Mouse (Mus musculus) forebrain, embryonic 14.5 days (tissue): ENCODE results near the gene Strc. TPM values are rescaled to one million over a fixed set of nuclear protein-coding genes. Genes with fewer than 3 reads are reported as not detected.

Experiments used
- ATAC-seq: fragments of 200-750 bp; cut with Nextera tagmentation; 2 replicates; pipeline ENCODE4 v1.8.0; 2017; ENCODE audit warnings: mild to moderate bottlenecking, moderate library complexity
- DNase-seq: peaks from one replicate; pipeline ENCODE4 v3.0.0-alpha.2; 2015; ENCODE audit warnings: low spot score
- H3K27ac ChIP-seq: fragments of 300-500 bp; sonication (generic); 2 replicates; pipeline ENCODE4 v1.5.1; 2014; ENCODE audit warnings: low read depth, mild to moderate bottlenecking, control low read depth, low read length, moderate library complexity
- H3K27me3 ChIP-seq: fragments of 300-500 bp; sonication (generic); replicated peaks from 2 replicates; pipeline ENCODE4 v1.6.1; 2014; ENCODE audit warnings: low read length, control low read depth, mixed read lengths; ENCODE audit not compliant: control insufficient read depth, insufficient read depth
- H3K36me3 ChIP-seq: fragments of 300-500 bp; sonication (generic); 2 replicates; pipeline ENCODE4 v1.6.1; 2014; ENCODE audit warnings: low read length, control low read depth; ENCODE audit not compliant: control insufficient read depth, insufficient read depth
- H3K4me1 ChIP-seq: fragments of 300-500 bp; sonication (generic); 2 replicates; pipeline ENCODE4 v1.6.1; 2014; ENCODE audit warnings: antibody characterized with exemption, low read length, control low read depth; ENCODE audit not compliant: control insufficient read depth, insufficient read depth
- H3K4me2 ChIP-seq: fragments of 300-500 bp; sonication (generic); 2 replicates; pipeline ENCODE4 v1.6.1; 2014; ENCODE audit warnings: mild to moderate bottlenecking, control low read depth, low read length
- H3K4me3 ChIP-seq: fragments of 300-500 bp; sonication (generic); 2 replicates; pipeline ENCODE4 v1.5.1; 2014; ENCODE audit warnings: low read depth, low read length, control low read depth
- H3K9ac ChIP-seq: fragments of 300-500 bp; sonication (generic); 2 replicates; pipeline ENCODE4 v1.6.1; 2014; ENCODE audit warnings: mild to moderate bottlenecking, low read length, control low read depth, moderate library complexity
- H3K9me3 ChIP-seq: fragments of 300-500 bp; sonication (generic); replicated peaks from 2 replicates; pipeline ENCODE4 v1.6.1; 2016; ENCODE audit warnings: low read length, control low read depth, mixed read lengths; ENCODE audit not compliant: control insufficient read depth
- WGBS: fragments of 180-500 bp; shearing (Covaris S2); extraction: QIAGEN DNeasy Blood & Tissue Kit; methylation state at CpG from one replicate; pipeline ENCODE4 v1.1.7; 2014; 5-methylcytosine and 5-hydroxymethylcytosine counted together
- polyA plus RNA-seq: library from polyadenylated mRNA; unstranded; fragments of >200 nt; fragmentation: Nextera tagmentation; extraction: Ambion mirVana; gene quantifications from 2 replicates; pipeline ENCODE4 v1.2.1, GENCODE M21; 2014

The Strc gene
- polyA plus RNA-seq, 1 experiment from 2014 or later, result 0.05 TPM

DNA sequence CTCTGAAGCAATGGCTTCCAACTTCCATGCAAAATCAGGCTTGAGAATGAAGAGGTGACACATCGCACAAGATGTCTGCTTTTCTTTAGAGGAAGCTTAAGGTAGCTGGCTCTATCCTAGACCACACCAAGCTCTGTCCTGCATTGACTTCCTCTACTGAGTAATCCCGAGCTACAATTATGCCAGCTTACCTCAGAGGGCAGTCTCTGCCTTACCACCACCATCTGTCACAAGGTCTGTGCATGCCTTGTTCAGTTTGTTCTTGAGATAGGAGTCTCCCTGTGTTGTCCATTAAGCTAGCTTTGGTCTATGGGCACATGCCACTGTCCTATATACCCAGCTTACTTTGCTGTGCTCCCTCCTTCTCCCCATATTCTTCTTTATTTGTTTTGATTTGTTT is 57.5 kb downstream of the Strc start:
- Histone ChIP-seq H3K9ac (no peak overlapping the region), H3K36me3 (0 out of 2 replicates have a peak, but pooled peaks cover 12% of the 10 kb centered on the region), H3K4me1 (no peaks in the 10 kb centered on the region), H3K27me3 (no peaks in the 10 kb centered on the region), H3K27ac (no peak overlapping the region), H3K9me3 (no peaks in the 10 kb centered on the region), H3K4me2 (no peak overlapping the region), H3K4me3 (no peak overlapping the region)
- no peak for DNase-seq
- 97% methylated on average over 2 of the region's 2 CpGs for WGBS
- ATAC-seq, result no peak

DNA sequence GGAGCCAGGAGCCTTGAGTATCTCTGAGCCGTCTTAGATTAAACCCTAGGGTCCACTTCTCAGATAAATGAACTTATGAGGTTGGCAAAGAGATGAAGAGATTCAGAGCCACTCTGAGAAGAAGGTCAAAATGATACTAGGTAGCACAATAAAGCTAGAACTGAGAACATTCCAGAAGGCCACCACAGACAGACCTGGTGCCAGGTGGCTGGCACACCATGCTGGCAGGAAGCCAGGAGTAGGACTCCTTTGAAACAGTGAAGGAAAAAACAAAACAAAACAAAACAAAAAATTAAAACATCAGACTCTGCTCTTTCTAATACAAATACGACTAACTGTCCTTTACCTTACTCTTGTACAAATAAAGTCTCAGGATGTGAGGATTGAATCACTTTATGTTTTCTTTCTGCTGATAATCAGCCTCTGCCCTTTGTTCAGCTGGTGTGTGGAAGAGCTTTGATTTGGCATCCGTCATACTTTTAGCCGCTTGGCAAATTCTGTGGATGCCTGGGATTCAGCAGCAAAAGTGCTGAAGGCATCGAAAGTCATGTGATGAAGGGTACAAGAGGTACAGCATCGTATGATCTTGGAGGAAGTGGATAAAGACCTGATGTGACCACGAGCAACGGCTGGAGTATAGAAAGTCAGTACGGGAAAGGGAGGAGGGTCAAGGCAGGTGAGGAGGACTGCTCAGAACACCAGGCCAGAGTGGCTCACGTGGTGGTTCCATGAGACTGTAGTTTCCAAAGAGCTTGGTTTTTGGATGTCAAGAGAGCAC is 63.1 kb downstream of the Strc start:
- Histone ChIP-seq H3K27ac (no peak overlapping the region), H3K36me3 (peaks cover 15% of the 10 kb centered on the region; the same call in 1 of the 2 replicates), H3K27me3 (no peaks in the 10 kb centered on the region), H3K9ac (no peak overlapping the region), H3K4me3 (no peak overlapping the region), H3K9me3 (no peaks in the 10 kb centered on the region), H3K4me2 (no peak overlapping the region), H3K4me1 (no peaks in the 10 kb centered on the region)
- WGBS, result 87% methylated on average over 10 of the region's 10 CpGs
- DNase-seq (no peak), ATAC-seq (no peak)

DNA sequence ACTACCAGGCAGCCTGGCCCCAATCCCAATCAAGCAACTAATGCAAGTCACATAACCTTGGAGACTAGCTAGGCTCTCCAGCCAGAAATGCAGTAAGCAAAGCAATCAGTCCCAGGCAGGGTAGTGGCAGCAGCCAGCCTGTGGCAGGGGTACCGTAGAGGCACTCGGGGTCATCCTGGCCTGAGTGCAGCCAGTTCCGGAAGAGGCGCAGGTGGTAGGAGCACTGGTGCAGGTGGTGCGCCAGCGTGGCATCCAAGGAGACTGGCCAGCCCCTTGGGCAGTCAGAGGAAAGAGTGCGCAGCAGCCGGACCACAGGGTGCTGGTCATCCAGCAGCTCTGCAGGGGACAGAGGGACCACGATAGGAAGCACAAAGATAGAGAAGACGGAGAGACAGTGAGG is 63.9 kb downstream of the Strc start:
- Histone ChIP-seq H3K27ac (no peak overlapping the region), H3K9ac (no peak overlapping the region), H3K27me3 (no peaks in the 10 kb centered on the region), H3K4me2 (no peak overlapping the region), H3K9me3 (no peaks in the 10 kb centered on the region), H3K4me3 (no peak overlapping the region), H3K36me3 (peaks cover 15% of the 10 kb centered on the region; the same call in 1 of the 2 replicates), H3K4me1 (no peaks in the 10 kb centered on the region)
- WGBS, result 95% methylated on average over 10 of the region's 10 CpGs
- ATAC-seq (no peak), DNase-seq (no peak)

DNA sequence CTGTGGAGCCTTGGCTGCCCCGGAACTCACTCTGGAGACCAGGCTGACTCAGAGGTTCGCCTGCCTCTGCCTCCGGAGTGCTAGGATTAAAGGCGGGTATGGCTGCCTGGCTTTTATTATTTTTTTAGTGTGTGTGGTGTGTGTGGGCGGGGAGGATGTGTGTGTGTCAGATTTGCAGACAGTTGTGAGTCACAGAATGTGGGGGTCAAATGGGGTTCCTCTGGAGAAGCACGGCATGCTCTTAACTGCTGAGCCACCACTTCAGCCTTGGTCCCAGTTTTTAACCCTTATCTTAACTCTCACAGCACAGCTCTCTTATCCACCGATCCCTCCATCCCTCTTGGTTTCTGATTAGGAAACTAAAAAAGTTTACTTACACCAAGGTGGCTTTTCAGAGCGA is 70.7 kb downstream of the Strc start:
- Histone ChIP-seq H3K9ac (no peak overlapping the region), H3K9me3 (no peaks in the 10 kb centered on the region), H3K4me3 (no peak overlapping the region), H3K4me2 (no peak overlapping the region), H3K36me3 (peaks cover 9% of the 10 kb centered on the region; the same call in 1 of the 2 replicates), H3K27me3 (no peaks in the 10 kb centered on the region), H3K27ac (no peak overlapping the region), H3K4me1 (no peaks in the 10 kb centered on the region)
- ATAC-seq (no peak), DNase-seq (no peak)
- 88% methylated on average over 8 of the region's 8 CpGs for WGBS

Other genes with a start within 250 kb of the Strc start
- gene Adal, start 246.7 kb downstream of the Strc start, polyA plus RNA-seq, result 37.2 and 38.0 TPM in 2 replicates
- gene Lcmt2, start 246.5 kb downstream of the Strc start, polyA plus RNA-seq, result 22.7 and 27.8 TPM in 2 replicates
- gene Tubgcp4, start 216.5 kb downstream of the Strc start, polyA plus RNA-seq, result 38.9 and 43.7 TPM in 2 replicates
- 8.5 and 9.7 TPM in 2 replicates for gene Zscan29, start 216.0 kb downstream of the Strc start, polyA plus RNA-seq
- 116 and 164 TPM in 2 replicates for gene Trp53bp1, start 115.8 kb downstream of the Strc start, polyA plus RNA-seq
- 12.7 and 23.2 TPM in 2 replicates for gene Map1a, start 97.6 kb downstream of the Strc start, polyA plus RNA-seq
- gene Ppip5k1, start 31.8 kb downstream of the Strc start, polyA plus RNA-seq, result 10.1 and 11.6 TPM in 2 replicates
- 19.8 and 24.7 TPM in 2 replicates for gene Ckmt1, start 29.5 kb downstream of the Strc start, polyA plus RNA-seq
- gene Pdia3, start 26.6 kb upstream of the Strc start, polyA plus RNA-seq, result 174 and 205 TPM in 2 replicates
- 2.0 and 3.2 TPM in 2 replicates for gene Catsper2, start 26.6 kb upstream of the Strc start, polyA plus RNA-seq
- 0.86 and 1.2 TPM in 2 replicates for gene Ell3, start 57.1 kb upstream of the Strc start, polyA plus RNA-seq
- gene Serf2, start 62.0 kb upstream of the Strc start, polyA plus RNA-seq, result 388 and 442 TPM in 2 replicates
- 91.9 and 95.1 TPM in 2 replicates for gene Hypk, start 66.1 kb upstream of the Strc start, polyA plus RNA-seq
- 0.95 and 1.1 TPM in 2 replicates for gene Serinc4, start 69.6 kb upstream of the Strc start, polyA plus RNA-seq
- gene Mfap1b, start 86.9 kb upstream of the Strc start, polyA plus RNA-seq, result 65.7 and 73.0 TPM in 2 replicates
- gene Mfap1a, start 119.5 kb upstream of the Strc start, polyA plus RNA-seq, result 19.4 and 24.4 TPM in 2 replicates
- gene Wdr76, start 119.6 kb upstream of the Strc start, polyA plus RNA-seq, result 5.5 and 5.6 TPM in 2 replicates